Mouse (Mus musculus) E14TG2a.4 (cell line): ENCODE data around the gene Zfp518a.

Experiments used
- CTCF ChIP-seq: conservative IDR thresholded peaks from 2 replicates; pipeline ENCODE4 v1.5.1; 2014; ENCODE audit warnings: low read length
- NANOG ChIP-seq: IDR thresholded peaks from 2 replicates; pipeline ENCODE4 v1.6.1; 2014; ENCODE audit warnings: borderline replicate concordance, low read length, mixed read lengths
- POU5F1 ChIP-seq: IDR thresholded peaks from 2 replicates; pipeline ENCODE4 v1.6.1; 2014; ENCODE audit warnings: low read length, borderline replicate concordance

- TF ChIP-seq CTCF (no peak), POU5F1 (no peak), NANOG (no peak)
Observed at GRCm38 (mm10) chr19:40881700-40882099, 12.8 kb upstream of the Zfp518a start.
